Mouse (Mus musculus): ENCODE measurements around the gene Pigk. TPM values are rescaled to one million over a fixed set of nuclear protein-coding genes. Genes with fewer than 3 reads are reported as not detected.

Pigk gene
- polyA plus RNA-seq, 1 experiment from 2014 or later = 42.4 TPM

GRCm38 (mm10) chr3:152831974-152832373, 118.1 kb downstream of the Pigk start:
- 85% methylated on average over 9 of the region's 9 CpGs for WGBS
- H3K9ac ChIP-seq (ENCODE audit: low read length) = no peak overlapping the region
- no peaks in the 10 kb centered on the region for H3K36me3 ChIP-seq (ENCODE audit: control insufficient read depth, insufficient read depth, low read length)
- H3K4me2 ChIP-seq (ENCODE audit: low read depth) = no peak overlapping the region
- no peak overlapping the region for H3K4me3 ChIP-seq (ENCODE audit: low read depth, low read length)
- H3K9me3 ChIP-seq (ENCODE audit: control insufficient read depth, low read length) = no peaks in the 10 kb centered on the region
- no peaks in the 10 kb centered on the region for H3K4me1 ChIP-seq (ENCODE audit: control insufficient read depth, insufficient read depth, low read length)
- ATAC-seq (ENCODE audit: insufficient read depth, low FRiP score, low TSS enrichment) (no peak), DNase-seq (ENCODE audit: low spot score) (no peak)
- no peaks in the 10 kb centered on the region for H3K27me3 ChIP-seq (ENCODE audit: control insufficient read depth, insufficient read depth, low read length)
- no peak overlapping the region for H3K27ac ChIP-seq (ENCODE audit: low read depth, low read length)

GRCm38 (mm10) chr3:152832436-152832835, 118.5 kb downstream of the Pigk start:
- Histone ChIP-seq H3K4me1 (ENCODE audit: control insufficient read depth, insufficient read depth, low read length) (no peaks in the 10 kb centered on the region), H3K4me3 (ENCODE audit: low read depth, low read length) (no peak overlapping the region), H3K4me2 (ENCODE audit: low read depth) (no peak overlapping the region), H3K27ac (ENCODE audit: low read depth, low read length) (no peak overlapping the region), H3K27me3 (ENCODE audit: control insufficient read depth, insufficient read depth, low read length) (no peaks in the 10 kb centered on the region), H3K9ac (ENCODE audit: low read length) (no peak overlapping the region), H3K36me3 (ENCODE audit: control insufficient read depth, insufficient read depth, low read length) (no peaks in the 10 kb centered on the region), H3K9me3 (ENCODE audit: control insufficient read depth, low read length) (no peaks in the 10 kb centered on the region)
- 88% methylated on average over 4 of the region's 4 CpGs for WGBS
- no peak for DNase-seq (ENCODE audit: low spot score)
- no peak for ATAC-seq (ENCODE audit: insufficient read depth, low FRiP score, low TSS enrichment)

DNA sequence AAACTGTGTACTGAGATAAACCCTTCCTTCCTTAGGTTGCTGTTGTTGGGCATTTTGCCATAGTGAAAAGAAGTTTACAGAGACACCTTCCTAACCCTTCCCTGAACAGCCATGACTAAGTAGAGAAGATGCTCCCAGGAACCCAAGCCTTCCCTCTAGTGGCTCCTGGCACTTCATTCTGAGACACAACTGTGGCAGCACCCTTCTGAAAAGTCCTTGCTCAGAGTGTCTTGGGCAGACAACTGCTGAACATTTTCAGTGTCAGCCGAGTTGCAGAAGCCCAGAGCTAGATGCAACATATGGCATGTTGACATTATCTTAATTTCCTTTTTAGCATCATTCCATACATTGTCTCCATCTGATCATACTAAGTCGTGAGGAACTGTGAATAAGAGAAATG, 123.5 kb downstream of the Pigk start:
- no peak overlapping the region for H3K27ac ChIP-seq (ENCODE audit: low read depth, low read length)
- no peaks in the 10 kb centered on the region for H3K36me3 ChIP-seq (ENCODE audit: control insufficient read depth, insufficient read depth, low read length)
- DNase-seq (ENCODE audit: low spot score) (no peak), ATAC-seq (ENCODE audit: insufficient read depth, low FRiP score, low TSS enrichment) (no peak)
- no peak overlapping the region for H3K4me3 ChIP-seq (ENCODE audit: low read depth, low read length)
- no peaks in the 10 kb centered on the region for H3K9me3 ChIP-seq (ENCODE audit: control insufficient read depth, low read length)
- no peak overlapping the region for H3K9ac ChIP-seq (ENCODE audit: low read length)
- no peaks in the 10 kb centered on the region for H3K4me1 ChIP-seq (ENCODE audit: control insufficient read depth, insufficient read depth, low read length)
- no peak overlapping the region for H3K4me2 ChIP-seq (ENCODE audit: low read depth)
- H3K27me3 ChIP-seq (ENCODE audit: control insufficient read depth, insufficient read depth, low read length) = no peaks in the 10 kb centered on the region
- WGBS = 78% methylated on average over 2 of the region's 2 CpGs

- H3K9ac ChIP-seq (ENCODE audit: low read length) = no peak overlapping the region
- H3K4me1 ChIP-seq (ENCODE audit: control insufficient read depth, insufficient read depth, low read length) = no peaks in the 10 kb centered on the region
- WGBS = 89% methylated on average over 1 of the region's 1 CpGs
- ATAC-seq (ENCODE audit: insufficient read depth, low FRiP score, low TSS enrichment) (no peak), DNase-seq (ENCODE audit: low spot score) (no peak)
- H3K4me3 ChIP-seq (ENCODE audit: low read depth, low read length) = no peak overlapping the region
- H3K27ac ChIP-seq (ENCODE audit: low read depth, low read length) = no peak overlapping the region
- H3K4me2 ChIP-seq (ENCODE audit: low read depth) = no peak overlapping the region
- no peaks in the 10 kb centered on the region for H3K9me3 ChIP-seq (ENCODE audit: control insufficient read depth, low read length)
- H3K36me3 ChIP-seq (ENCODE audit: control insufficient read depth, insufficient read depth, low read length) = no peaks in the 10 kb centered on the region
- no peaks in the 10 kb centered on the region for H3K27me3 ChIP-seq (ENCODE audit: control insufficient read depth, insufficient read depth, low read length)
Measured at GRCm38 (mm10) chr3:152837938-152838337, 124.0 kb downstream of the Pigk start.

- 85% methylated on average over 6 of the region's 6 CpGs for WGBS
- Histone ChIP-seq H3K4me1 (ENCODE audit: control insufficient read depth, insufficient read depth, low read length) (no peaks in the 10 kb centered on the region), H3K36me3 (ENCODE audit: control insufficient read depth, insufficient read depth, low read length) (no peaks in the 10 kb centered on the region), H3K4me3 (ENCODE audit: low read depth, low read length) (no peak overlapping the region), H3K27me3 (ENCODE audit: control insufficient read depth, insufficient read depth, low read length) (no peaks in the 10 kb centered on the region), H3K27ac (ENCODE audit: low read depth, low read length) (no peak overlapping the region), H3K4me2 (ENCODE audit: low read depth) (no peak overlapping the region), H3K9me3 (ENCODE audit: control insufficient read depth, low read length) (no peaks in the 10 kb centered on the region), H3K9ac (ENCODE audit: low read length) (no peak overlapping the region)
- DNase-seq (ENCODE audit: low spot score) (no peak), ATAC-seq (ENCODE audit: insufficient read depth, low FRiP score, low TSS enrichment) (no peak)
Measured at GRCm38 (mm10) chr3:152841264-152841663, 127.4 kb downstream of the Pigk start.

GRCm38 (mm10) chr3:152842648-152843047, 128.7 kb downstream of the Pigk start:
- Histone ChIP-seq H3K9me3 (ENCODE audit: control insufficient read depth, low read length) (no peaks in the 10 kb centered on the region), H3K36me3 (ENCODE audit: control insufficient read depth, insufficient read depth, low read length) (no peaks in the 10 kb centered on the region), H3K27ac (ENCODE audit: low read depth, low read length) (no peak overlapping the region), H3K4me3 (ENCODE audit: low read depth, low read length) (no peak overlapping the region), H3K27me3 (ENCODE audit: control insufficient read depth, insufficient read depth, low read length) (no peaks in the 10 kb centered on the region), H3K9ac (ENCODE audit: low read length) (no peak overlapping the region), H3K4me2 (ENCODE audit: low read depth) (no peak overlapping the region), H3K4me1 (ENCODE audit: control insufficient read depth, insufficient read depth, low read length) (no peaks in the 10 kb centered on the region)
- DNase-seq (ENCODE audit: low spot score) (no peak), ATAC-seq (ENCODE audit: insufficient read depth, low FRiP score, low TSS enrichment) (no peak)
- 84% methylated on average over 3 of the region's 3 CpGs for WGBS

DNA sequence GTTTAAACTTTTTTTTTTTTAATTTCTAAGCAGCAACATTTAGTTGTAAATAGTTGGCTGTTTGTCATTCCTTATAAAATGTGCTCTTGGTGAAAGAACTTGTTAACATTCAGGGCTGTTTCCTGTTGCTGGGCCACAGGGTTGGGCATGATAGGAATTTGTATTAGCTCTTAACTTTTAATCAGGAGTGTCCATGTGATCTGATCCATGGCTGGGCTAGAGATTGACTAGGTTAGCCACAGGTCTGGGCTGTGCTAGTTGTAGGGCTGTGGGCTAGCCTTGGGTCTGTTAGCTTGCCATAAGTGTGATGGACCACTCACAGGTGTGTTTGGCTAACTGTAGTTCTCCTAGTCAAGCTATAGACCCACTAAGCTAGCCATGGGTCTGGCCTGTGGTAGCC, 130.0 kb downstream of the Pigk start:
- no peak overlapping the region for H3K4me3 ChIP-seq (ENCODE audit: low read depth, low read length)
- ATAC-seq (ENCODE audit: insufficient read depth, low FRiP score, low TSS enrichment) (no peak), DNase-seq (ENCODE audit: low spot score) (no peak)
- H3K9ac ChIP-seq (ENCODE audit: low read length) = no peak overlapping the region
- H3K4me2 ChIP-seq (ENCODE audit: low read depth) = no peak overlapping the region
- no peak overlapping the region for H3K27ac ChIP-seq (ENCODE audit: low read depth, low read length)
- H3K4me1 ChIP-seq (ENCODE audit: control insufficient read depth, insufficient read depth, low read length) = no peaks in the 10 kb centered on the region
- H3K36me3 ChIP-seq (ENCODE audit: control insufficient read depth, insufficient read depth, low read length) = no peaks in the 10 kb centered on the region
- H3K27me3 ChIP-seq (ENCODE audit: control insufficient read depth, insufficient read depth, low read length) = no peaks in the 10 kb centered on the region
- H3K9me3 ChIP-seq (ENCODE audit: control insufficient read depth, low read length) = no peaks in the 10 kb centered on the region

DNA sequence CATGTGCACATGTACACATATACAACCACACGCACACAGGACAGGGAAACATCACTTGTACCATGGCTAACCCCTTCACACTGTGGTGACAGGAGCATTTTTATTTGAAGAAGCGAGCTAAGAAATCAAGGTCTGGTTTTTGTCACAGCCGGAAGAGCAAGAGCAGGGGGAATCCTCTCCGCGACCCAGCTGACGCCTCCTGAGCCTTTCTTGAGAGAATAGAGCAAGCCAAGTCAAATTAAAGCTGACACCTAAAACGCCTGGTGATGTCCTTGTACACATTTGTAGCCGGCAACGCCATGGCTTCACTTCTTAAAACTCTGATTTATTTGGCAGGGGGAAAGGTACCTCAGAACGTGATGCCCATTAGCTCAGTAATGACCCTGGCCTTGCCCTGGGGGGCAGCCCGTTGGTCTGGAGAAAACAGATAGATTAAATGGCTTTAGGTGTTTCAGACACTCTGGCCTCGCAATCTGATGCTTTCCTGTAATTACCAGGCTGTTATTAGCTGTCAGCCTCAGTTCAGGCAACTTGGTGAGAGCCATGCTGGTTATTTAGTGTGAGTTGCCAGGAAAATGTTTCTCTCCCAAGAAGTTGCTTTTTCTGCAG, 141.2 kb downstream of the Pigk start:
- no peaks in the 10 kb centered on the region for H3K4me1 ChIP-seq (ENCODE audit: control insufficient read depth, insufficient read depth, low read length)
- H3K9ac ChIP-seq (ENCODE audit: low read length) = no peak overlapping the region
- no peak overlapping the region for H3K27ac ChIP-seq (ENCODE audit: low read depth, low read length)
- H3K4me2 ChIP-seq (ENCODE audit: low read depth) = no peak overlapping the region
- no peaks in the 10 kb centered on the region for H3K27me3 ChIP-seq (ENCODE audit: control insufficient read depth, insufficient read depth, low read length)
- DNase-seq (ENCODE audit: low spot score) = no peak
- H3K4me3 ChIP-seq (ENCODE audit: low read depth, low read length) = no peak overlapping the region
- WGBS = 61% methylated on average over 12 of the region's 12 CpGs
- no peak for ATAC-seq (ENCODE audit: insufficient read depth, low FRiP score, low TSS enrichment)
- H3K9me3 ChIP-seq (ENCODE audit: control insufficient read depth, low read length) = no peaks in the 10 kb centered on the region
- H3K36me3 ChIP-seq (ENCODE audit: control insufficient read depth, insufficient read depth, low read length) = no peaks in the 10 kb centered on the region

DNA sequence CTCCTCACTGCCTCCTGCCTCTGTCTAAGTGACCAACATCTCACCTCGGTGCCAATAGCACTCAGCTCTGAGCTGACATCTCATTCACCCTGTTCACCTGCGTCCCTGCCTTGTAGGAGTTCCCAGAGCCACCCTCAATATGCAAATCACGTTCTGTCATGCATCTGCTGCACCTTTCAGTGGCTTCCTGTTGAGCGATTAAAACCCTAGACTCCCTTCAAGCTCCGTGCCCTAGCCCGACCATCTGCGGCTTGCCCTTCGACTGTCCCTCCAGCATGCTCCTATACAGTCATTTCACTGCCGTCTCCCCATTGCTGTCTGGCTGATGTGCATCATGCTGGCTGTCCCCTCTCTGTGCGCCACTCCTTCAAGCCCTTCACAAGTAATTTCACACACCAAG, 142.2 kb downstream of the Pigk start:
- Histone ChIP-seq H3K4me1 (ENCODE audit: control insufficient read depth, insufficient read depth, low read length) (no peaks in the 10 kb centered on the region), H3K4me3 (ENCODE audit: low read depth, low read length) (no peak overlapping the region), H3K27ac (ENCODE audit: low read depth, low read length) (no peak overlapping the region), H3K9ac (ENCODE audit: low read length) (no peak overlapping the region), H3K36me3 (ENCODE audit: control insufficient read depth, insufficient read depth, low read length) (no peaks in the 10 kb centered on the region), H3K4me2 (ENCODE audit: low read depth) (no peak overlapping the region), H3K9me3 (ENCODE audit: control insufficient read depth, low read length) (no peaks in the 10 kb centered on the region), H3K27me3 (ENCODE audit: control insufficient read depth, insufficient read depth, low read length) (no peaks in the 10 kb centered on the region)
- ATAC-seq (ENCODE audit: insufficient read depth, low FRiP score, low TSS enrichment) = no peak
- no peak for DNase-seq (ENCODE audit: low spot score)
- 57% methylated on average over 10 of the region's 10 CpGs for WGBS

Data from neural tube, embryonic 11.5 days (tissue).